Mouse (Mus musculus) frontal cortex, adult (tissue): ENCODE measurements around the gene Bcor.
A peak's percentile ranks its signal among the peaks of the same experiment; 100 is the strongest.

Experiments used
- ATAC-seq: cut with Nextera tagmentation; 2 replicates; pipeline ENCODE4 v1.9.2; 2017; ENCODE audit warnings: mild to moderate bottlenecking, moderate library complexity, mixed read lengths; ENCODE audit not compliant: low TSS enrichment

Bcor gene

DNA sequence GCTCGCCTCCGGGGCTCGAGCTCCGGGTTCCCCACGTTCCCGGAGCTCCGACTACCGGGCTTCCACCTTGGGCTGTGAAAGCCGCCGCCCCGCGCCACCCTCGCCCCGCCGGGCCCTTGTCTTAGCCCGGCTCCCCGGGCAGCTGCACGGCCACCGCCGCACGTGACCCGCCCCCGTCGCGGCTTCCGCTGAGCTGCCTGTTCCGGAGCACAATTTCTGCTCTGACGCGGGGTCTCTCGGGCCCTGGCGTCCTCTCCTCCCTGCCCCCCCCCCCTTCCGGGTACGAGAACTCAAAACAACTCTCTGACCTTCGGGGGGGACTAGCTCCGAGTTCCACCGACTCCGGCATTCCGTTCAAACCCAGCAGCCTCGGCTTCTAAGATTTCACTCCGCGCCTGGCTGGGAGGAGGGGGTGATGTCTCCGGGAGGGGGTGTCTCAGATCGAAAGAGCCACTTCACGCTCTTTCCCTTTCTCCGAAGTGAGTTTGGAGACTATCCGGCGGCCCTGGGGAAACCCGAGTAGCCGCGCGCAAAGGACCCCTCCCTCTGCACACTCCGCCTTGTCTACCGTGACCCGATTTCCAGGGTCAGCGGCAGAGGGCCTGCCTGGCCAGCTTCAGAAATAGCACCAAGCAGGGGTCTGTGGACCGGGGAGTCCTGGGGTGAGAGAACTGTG lies at the start of gene Bcor:
TSS of gene Bcor (minus strand) at position 375 of the 676 bp plus-strand sequence.
- ATAC-seq, result peak; percentile 6; the same call in 1 of the 2 replicates

DNA sequence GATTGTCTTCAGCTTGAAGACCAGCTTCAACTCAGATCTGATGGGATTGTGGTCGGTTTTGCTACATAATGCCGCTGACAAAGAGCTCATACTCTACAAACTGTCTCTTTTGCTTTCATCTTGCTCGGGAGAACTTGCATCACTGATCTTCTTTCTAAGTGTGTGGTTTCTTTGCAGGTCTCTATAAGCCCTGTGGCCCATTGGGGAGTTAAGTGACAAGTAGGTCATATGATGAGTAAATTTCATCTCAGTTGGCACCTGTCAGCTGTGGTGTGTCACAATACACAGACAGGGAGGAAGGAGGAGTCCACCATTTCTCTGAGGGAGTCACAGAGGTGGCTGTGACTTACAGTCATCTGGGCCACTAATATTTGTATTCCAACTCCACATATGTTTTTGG lies 42.8 kb upstream of the Bcor start:
- no peak for ATAC-seq

DNA sequence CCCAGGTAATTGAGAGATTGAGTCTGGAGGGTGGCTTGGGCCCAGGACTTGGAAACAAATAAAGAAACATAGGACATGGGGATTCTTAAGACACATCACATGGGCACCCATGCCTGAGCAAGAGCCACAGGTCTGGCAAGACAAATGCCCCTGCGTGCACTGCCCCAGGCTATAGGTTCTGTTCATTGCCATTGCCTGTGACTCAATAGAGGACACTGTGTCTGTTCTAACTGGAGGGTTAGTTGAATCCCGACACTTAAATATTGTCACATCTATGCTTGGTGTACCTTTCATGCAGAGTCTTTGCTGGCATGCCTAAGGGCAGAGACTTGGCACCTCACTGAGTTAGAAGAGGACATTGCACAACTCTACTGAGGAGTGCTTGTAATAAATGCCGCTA lies 41.0 kb upstream of the Bcor start:
- ATAC-seq, result no peak

DNA sequence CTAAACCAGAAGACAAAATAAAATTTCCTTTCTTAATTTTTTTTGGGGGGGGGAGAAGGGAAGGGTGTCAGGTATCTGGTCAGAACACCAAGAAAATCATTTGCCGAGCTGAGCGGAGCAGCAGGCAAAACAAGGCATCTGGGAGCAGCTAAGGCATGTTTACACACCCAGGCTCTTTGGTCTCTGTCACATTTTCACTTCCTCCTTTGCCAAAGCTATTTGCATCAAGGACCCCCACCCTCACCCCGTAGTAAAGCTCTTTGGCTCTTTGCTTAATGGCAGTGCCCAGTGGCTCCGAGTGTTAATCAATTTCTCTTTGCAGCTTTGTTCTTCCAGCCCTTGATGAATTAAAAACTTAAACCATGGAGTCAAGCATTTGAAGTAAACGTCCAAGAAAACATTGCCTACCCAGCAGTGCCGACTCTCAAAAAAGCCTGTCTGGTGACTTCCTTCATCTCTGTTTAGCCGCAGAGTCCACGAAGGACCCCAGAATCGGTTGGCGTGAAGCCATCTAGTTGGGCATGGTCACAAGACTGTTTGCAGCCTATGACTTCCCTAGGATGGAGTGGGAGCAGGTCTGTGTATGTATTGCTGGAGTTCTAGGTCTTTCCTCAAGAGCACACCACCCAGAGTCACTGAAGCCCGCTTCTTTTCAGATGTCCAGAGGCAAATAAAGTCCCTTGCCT lies 35.2 kb upstream of the Bcor start:
- no peak for ATAC-seq

DNA sequence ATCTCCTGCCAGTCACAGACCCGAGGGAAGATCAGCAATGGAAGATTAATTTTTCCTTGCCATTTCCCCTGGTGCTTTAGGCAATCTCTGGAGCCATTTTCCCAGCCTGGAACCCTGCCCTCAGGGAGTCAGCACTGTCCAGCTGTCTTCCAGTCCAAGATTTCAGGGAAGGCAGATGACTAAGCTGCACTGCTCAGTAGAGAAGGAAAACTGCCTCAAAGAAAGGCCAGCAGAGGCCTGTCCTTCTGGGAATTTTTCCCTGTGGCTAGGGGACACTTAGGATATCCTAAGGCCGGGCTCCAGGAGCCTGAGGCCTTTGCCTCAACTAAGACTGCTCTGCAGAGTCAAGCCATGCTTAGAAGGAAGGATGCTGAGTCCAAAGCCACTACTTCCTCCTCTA lies 32.2 kb upstream of the Bcor start:
- ATAC-seq, result no peak

- no peak for ATAC-seq
These were observed 29.4 kb upstream of the Bcor start for GRCm38 (mm10) chrX:12189511-12189910.

DNA sequence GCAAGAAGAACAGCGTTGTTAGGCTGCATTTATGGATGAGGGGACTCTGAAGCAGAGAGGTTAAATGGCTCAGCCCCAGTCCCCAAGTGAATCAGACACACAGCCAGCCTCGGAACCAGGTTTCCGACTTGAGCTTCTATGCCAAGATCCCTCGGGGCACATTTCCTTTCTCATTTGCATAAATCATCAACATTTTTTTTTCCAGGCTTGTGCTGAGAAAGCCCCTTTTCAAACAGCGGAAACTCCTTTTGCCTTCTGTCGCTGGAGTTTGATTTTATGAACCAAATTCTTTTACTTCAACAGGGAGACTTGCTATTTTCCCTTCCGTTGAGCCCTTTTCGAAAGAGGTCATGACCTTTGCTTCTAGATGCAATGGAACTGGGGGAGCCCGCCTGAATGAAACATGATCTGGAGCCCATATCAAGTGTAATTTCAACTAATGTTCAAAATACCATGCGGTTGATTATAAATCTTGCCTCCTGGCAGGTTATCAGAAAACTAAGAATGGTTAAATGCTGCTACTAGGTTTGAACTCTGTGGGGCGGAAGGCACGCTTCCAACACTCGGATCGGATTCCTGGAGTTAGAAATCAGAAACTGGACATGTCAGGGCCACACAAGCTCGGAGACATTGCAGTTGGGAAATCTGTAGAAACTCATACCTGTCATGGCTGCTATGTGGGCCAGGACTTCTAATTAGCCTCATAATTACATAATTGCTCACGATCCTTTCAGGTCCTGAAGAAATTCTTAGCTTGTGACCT lies 15.2 kb upstream of the Bcor start:
- ATAC-seq, result no peak

GRCm38 (mm10) chrX:12170128-12170527 lies 10.0 kb upstream of the Bcor start:
- ATAC-seq, result no peak

- ATAC-seq, result no peak
These were observed 4.7 kb upstream of the Bcor start for GRCm38 (mm10) chrX:12164591-12165529.

GRCm38 (mm10) chrX:12159534-12159881 lies 647 bp downstream of the Bcor start:
- peak; percentile 26 for ATAC-seq

DNA sequence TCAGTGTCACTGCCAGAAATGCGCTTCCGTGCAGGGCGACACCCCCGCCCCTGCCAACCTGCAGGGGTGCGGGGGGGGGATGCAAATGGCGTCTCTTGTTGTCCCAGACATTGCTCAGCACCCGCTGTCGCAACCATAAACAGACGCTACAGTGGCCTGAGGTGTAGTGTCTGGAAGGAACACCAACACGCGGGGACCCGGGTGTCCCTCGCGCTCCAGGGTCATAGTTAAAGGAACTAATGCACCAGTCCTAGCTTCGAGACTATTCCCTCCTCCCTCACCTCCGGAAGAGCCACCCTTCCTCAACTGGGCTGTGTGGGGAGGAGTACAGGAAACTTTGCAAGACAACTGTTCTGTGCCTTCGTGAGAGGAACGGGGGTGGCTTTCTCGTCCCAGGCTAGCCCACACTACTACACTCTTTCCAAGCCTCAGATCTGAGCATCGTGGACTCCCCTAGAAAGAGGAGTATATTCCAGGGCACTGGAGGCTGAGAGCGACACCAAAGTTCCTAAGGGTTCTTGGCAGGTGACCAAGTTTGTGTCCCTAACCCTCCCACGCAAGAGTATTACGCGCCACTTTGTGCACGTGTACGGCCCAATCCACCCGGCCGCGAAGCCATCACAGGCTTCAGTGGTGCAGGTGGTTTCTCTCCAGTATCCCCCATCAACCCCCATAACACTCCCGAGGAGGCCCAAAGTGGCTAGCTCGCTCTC lies 1.2 kb downstream of the Bcor start:
- ATAC-seq, result peak; percentile 58

DNA sequence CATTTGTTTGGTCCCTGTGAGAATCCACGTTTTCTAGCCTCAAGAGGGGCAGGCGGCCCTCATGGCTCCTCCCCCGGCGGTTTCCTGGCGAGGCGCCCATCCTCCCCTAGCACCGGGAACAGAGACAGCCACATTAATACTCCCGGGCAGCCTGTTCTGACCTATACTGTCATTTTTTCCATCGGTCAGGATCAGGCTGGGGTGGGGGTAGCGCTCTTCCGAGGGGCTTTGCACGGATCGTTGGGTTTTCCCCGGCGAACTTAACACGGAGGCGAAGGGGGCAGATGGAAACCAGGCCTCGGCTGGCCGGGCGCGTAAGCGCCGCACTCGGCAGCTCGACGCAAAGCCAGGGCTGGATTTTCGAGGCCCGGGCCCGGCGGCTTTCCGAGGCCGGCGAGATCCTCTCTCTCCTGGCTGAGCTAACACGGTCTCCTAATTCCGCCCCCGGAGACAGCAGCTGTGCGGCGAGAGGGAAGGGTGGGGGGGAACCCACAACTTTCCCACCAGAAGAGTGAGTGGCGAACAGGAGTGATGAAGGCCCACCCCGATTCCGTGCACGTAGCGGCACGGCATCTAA lies 1.8 kb downstream of the Bcor start:
- ATAC-seq, result peak; percentile 38

- ATAC-seq, result peak; percentile 31; the same call in 1 of the 2 replicates
These were observed 2.7 kb downstream of the Bcor start for GRCm38 (mm10) chrX:12157331-12157930.

- ATAC-seq, result peak; percentile 29; the same call in 1 of the 2 replicates
These were observed 4.3 kb downstream of the Bcor start for GRCm38 (mm10) chrX:12155842-12156291.

DNA sequence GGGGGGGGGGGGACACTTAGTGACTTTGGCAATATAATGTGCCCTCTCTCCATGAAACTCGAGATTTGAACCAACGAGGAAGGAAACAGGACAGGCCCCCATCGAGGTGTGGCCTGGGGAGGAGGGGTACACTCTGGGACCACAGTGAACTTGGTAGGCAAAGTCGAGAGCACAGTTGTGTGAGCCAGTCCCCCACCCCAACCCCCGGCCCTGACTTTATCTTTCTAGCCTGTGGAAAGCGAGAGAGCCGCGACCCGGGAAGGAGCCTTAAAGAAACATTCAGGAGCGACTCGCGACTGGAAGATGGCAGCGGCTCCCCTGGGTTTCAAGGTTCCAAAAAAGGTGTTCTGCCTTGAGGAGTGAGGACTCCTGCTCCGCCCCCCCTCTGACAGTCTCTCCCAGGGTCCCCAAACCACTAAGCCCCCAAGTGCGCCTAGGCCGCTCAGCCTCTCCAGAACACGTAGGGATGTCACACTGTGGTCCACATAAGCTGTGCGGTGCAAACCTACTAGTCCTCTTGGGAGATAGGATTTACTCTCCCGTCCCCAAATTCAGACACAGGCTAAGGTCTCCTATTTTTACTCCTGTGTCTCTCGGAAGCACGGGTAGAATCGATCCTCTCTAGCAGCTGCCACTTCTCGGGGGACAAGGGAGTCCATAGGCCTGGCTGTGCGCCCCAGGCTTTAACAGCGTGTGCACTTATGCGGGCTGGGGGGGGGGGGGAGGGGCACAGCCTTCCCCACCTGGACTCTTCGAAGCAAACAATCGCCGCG lies 4.9 kb downstream of the Bcor start:
- ATAC-seq, result no peak

DNA sequence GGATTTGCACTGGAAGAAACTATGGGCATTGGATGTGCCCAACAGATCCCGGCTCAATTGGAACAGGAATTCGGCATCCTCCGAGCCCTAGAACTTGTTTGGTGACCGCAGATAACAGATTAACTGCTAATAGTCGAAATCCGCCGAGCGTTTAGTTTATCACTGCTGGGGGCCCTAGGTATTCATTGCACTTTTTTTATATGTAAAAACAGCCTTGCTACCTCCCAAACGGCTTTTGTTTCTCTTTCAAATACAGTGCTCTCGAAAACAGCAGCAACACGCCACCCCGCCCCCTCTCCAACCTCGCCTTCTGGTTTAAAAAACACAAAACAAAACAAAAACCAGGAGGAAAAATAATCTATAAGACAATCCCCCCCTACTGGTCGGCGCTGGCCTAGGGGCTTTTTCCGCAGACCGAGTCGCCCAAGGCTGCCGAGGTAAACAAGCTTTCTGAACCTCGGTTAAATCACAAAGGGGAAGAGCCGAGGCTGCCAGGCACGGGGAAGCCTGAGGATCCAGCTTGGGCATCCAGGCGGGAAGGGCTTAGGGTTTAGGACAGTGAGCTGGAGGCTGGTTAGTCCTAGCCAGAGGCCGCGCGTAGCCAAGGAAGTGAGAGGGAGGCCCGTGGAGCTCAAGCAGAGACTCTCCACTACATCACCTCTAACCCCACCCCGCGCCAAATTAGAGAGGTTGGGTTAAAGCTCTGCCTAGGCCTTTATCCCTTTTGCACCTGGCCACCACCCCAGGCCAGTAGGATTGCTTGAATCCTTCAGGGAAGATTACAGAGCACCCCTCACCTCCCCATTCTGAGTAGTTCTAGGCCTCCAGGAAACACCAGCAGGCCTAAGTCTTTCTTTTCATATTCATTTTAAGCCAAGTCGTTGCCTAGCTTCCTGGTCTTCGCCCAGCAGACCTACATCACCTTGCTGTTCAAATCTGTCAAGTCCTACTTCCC lies 6.7 kb downstream of the Bcor start:
- no peak for ATAC-seq

DNA sequence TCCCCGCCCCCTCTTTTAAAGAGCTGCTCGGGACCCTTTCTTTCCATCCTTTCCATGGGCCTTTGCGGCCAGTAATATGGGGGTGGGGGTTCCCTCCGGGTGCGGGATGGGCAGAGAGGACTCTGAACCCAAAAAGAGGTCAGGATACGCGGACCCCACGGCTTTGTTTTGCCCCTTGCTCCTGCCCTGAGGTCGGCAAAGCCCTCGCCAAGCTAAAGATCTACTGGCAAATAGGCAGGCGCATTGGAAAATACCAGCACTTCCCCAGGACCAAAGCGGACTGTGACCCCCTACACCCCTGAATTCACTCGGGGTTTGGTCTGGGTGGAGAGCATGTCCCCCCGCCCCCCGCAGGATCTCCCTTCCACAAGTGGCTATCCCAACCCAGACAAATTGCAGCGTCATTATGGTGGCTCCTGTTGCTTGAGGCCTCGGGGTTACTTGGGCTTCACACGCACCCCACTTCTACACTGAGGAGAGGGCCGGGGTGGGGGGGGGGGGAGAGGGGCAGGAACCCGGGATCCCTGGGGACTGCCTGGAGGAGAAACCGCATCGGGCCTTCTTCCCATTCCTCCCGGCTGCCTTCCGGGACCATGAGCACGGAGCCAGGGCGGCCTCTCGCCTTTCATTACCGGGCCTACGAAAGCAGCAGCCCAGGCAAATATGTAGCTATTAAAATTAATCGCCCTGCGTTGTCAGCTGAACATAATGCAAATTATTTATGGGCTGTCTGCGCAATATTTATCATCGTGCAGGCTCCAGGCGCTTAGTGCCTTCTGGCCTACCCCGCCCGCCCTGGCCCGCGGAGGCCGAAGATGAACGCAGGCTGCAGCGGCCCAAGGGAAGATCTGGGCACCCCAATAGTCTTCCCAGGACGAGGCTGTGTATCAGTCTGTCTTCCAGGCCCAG lies 7.9 kb downstream of the Bcor start:
- no peak for ATAC-seq
